Mouse (Mus musculus) urinary bladder, postnatal 25 days (tissue): ENCODE measurements around the gene Erc1.

Experiments used
- DNase-seq: peaks from one replicate; pipeline ENCODE4 v3.0.0; 2022; ENCODE audit warnings: low spot score

Erc1 gene

GRCm38 (mm10) chr6:119587454-119587853 lies 260.5 kb downstream of the Erc1 start:
- no peak for DNase-seq

- DNase-seq = no peak
Observed at GRCm38 (mm10) chr6:119585652-119586375, 262.2 kb downstream of the Erc1 start.

GRCm38 (mm10) chr6:119584061-119584460 lies 263.9 kb downstream of the Erc1 start:
- DNase-seq = no peak

- DNase-seq = no peak
Observed at GRCm38 (mm10) chr6:119583165-119583564, 264.8 kb downstream of the Erc1 start.

- no peak for DNase-seq
Observed at GRCm38 (mm10) chr6:119576706-119577105, 271.3 kb downstream of the Erc1 start.

GRCm38 (mm10) chr6:119575331-119575730 lies 272.6 kb downstream of the Erc1 start:
- DNase-seq = no peak

- DNase-seq = no peak
Observed at GRCm38 (mm10) chr6:119572296-119572695, 275.7 kb downstream of the Erc1 start.

- DNase-seq = no peak
Observed at GRCm38 (mm10) chr6:119570797-119571196, 277.2 kb downstream of the Erc1 start.

- no peak for DNase-seq
Observed at GRCm38 (mm10) chr6:119568339-119568738, 279.6 kb downstream of the Erc1 start.

GRCm38 (mm10) chr6:119565451-119566379 lies 282.3 kb downstream of the Erc1 start:
- no peak for DNase-seq

- no peak for DNase-seq
Observed at GRCm38 (mm10) chr6:119562558-119562957, 285.4 kb downstream of the Erc1 start.

- DNase-seq = no peak
Observed at GRCm38 (mm10) chr6:119558855-119559254, 289.1 kb downstream of the Erc1 start.

GRCm38 (mm10) chr6:119554439-119554838 lies 293.5 kb downstream of the Erc1 start:
- DNase-seq = no peak

- DNase-seq = peak; percentile 11
Observed at GRCm38 (mm10) chr6:119544518-119544864, 303.5 kb downstream of the Erc1 start.

GRCm38 (mm10) chr6:119543803-119544517 lies 304.0 kb downstream of the Erc1 start, which contains the start of gene Wnt5b:
Gene Wnt5b (minus strand): TSS chr6:119544347.
- DNase-seq = no peak

GRCm38 (mm10) chr6:119543456-119543802 lies 304.5 kb downstream of the Erc1 start:
- DNase-seq = no peak

- no peak for DNase-seq
Observed at GRCm38 (mm10) chr6:119535867-119536266, 312.1 kb downstream of the Erc1 start.

GRCm38 (mm10) chr6:119533170-119533709 lies 314.7 kb downstream of the Erc1 start:
- DNase-seq = no peak

- DNase-seq = no peak
Observed at GRCm38 (mm10) chr6:119529659-119530058, 318.3 kb downstream of the Erc1 start.

GRCm38 (mm10) chr6:119526498-119526897 lies 321.5 kb downstream of the Erc1 start:
- DNase-seq = no peak

GRCm38 (mm10) chr6:119521931-119522391 lies 326.0 kb downstream of the Erc1 start:
- DNase-seq = no peak

GRCm38 (mm10) chr6:119521482-119521900 lies 326.5 kb downstream of the Erc1 start:
- DNase-seq = no peak
